Mouse (Mus musculus) CH12.LX (cell line): ENCODE results near the gene Abcc2. TPM values are rescaled to one million over a fixed set of nuclear protein-coding genes. Genes with fewer than 3 reads are reported as not detected.

Experiments used
- DNase-seq: peaks from one replicate; pipeline ENCODE4 v3.0.0-alpha.2; 2013; ENCODE audit errors: extremely low read depth
- H3K27ac ChIP-seq: 2 replicates; pipeline ENCODE4 v1.5.1; 2012; ENCODE audit warnings: low read depth, mild to moderate bottlenecking, control low read depth, moderate library complexity; ENCODE audit not compliant: insufficient read depth
- H3K27me3 ChIP-seq: replicated peaks from 2 replicates; pipeline ENCODE3; 2012; ENCODE audit warnings: inconsistent platforms
- H3K36me3 ChIP-seq, 2 experiments: replicated peaks in 1 of 2; 2 replicates each; pipeline versions ENCODE3 to v1.6.1; 2012; ENCODE audit warnings: inconsistent platforms in 1 of 2, low read length in 1 of 2, mild to moderate bottlenecking in 1 of 2, mixed read lengths in 1 of 2, moderate library complexity in 1 of 2; ENCODE audit not compliant: control insufficient read depth in 1 of 2, insufficient read depth in 1 of 2
- H3K4me1 ChIP-seq, 2 experiments: 2 replicates each; pipeline ENCODE4 v1.6.1; 2012; ENCODE audit warnings: inconsistent platforms in 1 of 2, moderate library complexity in 1 of 2; ENCODE audit not compliant: insufficient read depth in 2 of 2, control insufficient read depth in 1 of 2
- H3K4me2 ChIP-seq: 2 replicates; pipeline ENCODE4 v1.6.1; 2012; ENCODE audit warnings: low read depth, mild to moderate bottlenecking, control low read depth; ENCODE audit not compliant: poor library complexity, insufficient read depth, severe bottlenecking
- H3K4me3 ChIP-seq, 3 experiments: fragments of 150-350 bp in 1 of 3; sonication (generic) in 1 of 3; replicated peaks in 1 of 3; 2 replicates each; pipeline versions ENCODE3 to v1.5.1; 2011 to 2012; ENCODE audit warnings: low read depth in 2 of 3, low read length in 2 of 3, mild to moderate bottlenecking in 2 of 3, moderate library complexity in 2 of 3, control low read depth in 1 of 3, improper control_type of control experiment in 1 of 3, inconsistent platforms in 1 of 3, mixed read lengths in 1 of 3; ENCODE audit not compliant: poor library complexity in 1 of 3
- H3K79me2 ChIP-seq: replicated peaks from 2 replicates; pipeline ENCODE4 v1.6.1; 2012; ENCODE audit warnings: mild to moderate bottlenecking, moderate library complexity; ENCODE audit not compliant: control insufficient read depth, poor library complexity, insufficient read depth, severe bottlenecking; ENCODE audit errors: extremely low read depth
- H3K9ac ChIP-seq: 2 replicates; pipeline ENCODE4 v1.6.1; 2012; ENCODE audit warnings: low read depth, mild to moderate bottlenecking, control low read depth, moderate library complexity; ENCODE audit not compliant: insufficient read depth
- H3K9me3 ChIP-seq: replicated peaks from 2 replicates; pipeline ENCODE3; 2012; ENCODE audit warnings: low read length, inconsistent platforms, mixed read lengths
- BHLHE40 ChIP-seq: IDR thresholded peaks from 2 replicates; pipeline ENCODE4 v1.6.1; 2011; ENCODE audit warnings: mild to moderate bottlenecking, low read depth, low read length, improper control_type of control experiment
- CHD1 ChIP-seq: IDR thresholded peaks from 2 replicates; pipeline ENCODE4 v1.6.1; 2012; ENCODE audit warnings: low read depth, low read length, improper control_type of control experiment, inconsistent platforms
- CTCF ChIP-seq, 2 experiments: IDR thresholded peaks in 1 of 2; conservative IDR thresholded peaks in 1 of 2; 2 replicates each; pipeline ENCODE4 v1.5.1; 2011 to 2012; ENCODE audit warnings: low read depth in 2 of 2, low read length in 2 of 2, improper control_type of control experiment in 1 of 2, inconsistent platforms in 1 of 2, mild to moderate bottlenecking in 1 of 2, moderate library complexity in 1 of 2
- ELF1 ChIP-seq: IDR thresholded peaks from 2 replicates; pipeline ENCODE4 v1.6.1; 2014; ENCODE audit warnings: low read depth, mild to moderate bottlenecking, inconsistent platforms, low read length, improper control_type of control experiment
- EP300 ChIP-seq: IDR thresholded peaks from 2 replicates; pipeline ENCODE4 v1.6.1; 2011; ENCODE audit warnings: low read length, improper control_type of control experiment
- ETS1 ChIP-seq: conservative IDR thresholded peaks from 2 replicates; pipeline ENCODE4 v1.6.1; 2012; ENCODE audit warnings: low read depth, mild to moderate bottlenecking, inconsistent platforms, low read length, improper control_type of control experiment, moderate library complexity
- GABPA ChIP-seq: IDR thresholded peaks from 2 replicates; pipeline ENCODE4 v1.6.1; 2012; ENCODE audit warnings: low read depth, low read length, improper control_type of control experiment, inconsistent platforms; ENCODE audit not compliant: insufficient replicate concordance
- IRF4 ChIP-seq: IDR thresholded peaks from 2 replicates; pipeline ENCODE4 v1.6.1; 2014; ENCODE audit warnings: low read depth, mild to moderate bottlenecking, inconsistent platforms, low read length, improper control_type of control experiment
- MAX ChIP-seq: IDR thresholded peaks from 2 replicates; pipeline ENCODE4 v1.6.1; 2011; ENCODE audit warnings: low read length, improper control_type of control experiment
- MAZ ChIP-seq: IDR thresholded peaks from 2 replicates; pipeline ENCODE4 v1.6.1; 2012; ENCODE audit warnings: low read depth, mild to moderate bottlenecking, inconsistent platforms, low read length, improper control_type of control experiment, moderate library complexity
- MEF2A ChIP-seq: IDR thresholded peaks from 2 replicates; pipeline ENCODE4 v1.6.1; 2014; ENCODE audit warnings: low read depth, mild to moderate bottlenecking, inconsistent platforms, low read length, improper control_type of control experiment, borderline replicate concordance
- MXI1 ChIP-seq: IDR thresholded peaks from 2 replicates; pipeline ENCODE4 v1.6.1; 2011; ENCODE audit warnings: mild to moderate bottlenecking, low read depth, low read length, improper control_type of control experiment
- MYC ChIP-seq: IDR thresholded peaks from 2 replicates; pipeline ENCODE4 v1.6.1; 2011; ENCODE audit warnings: low read depth, mild to moderate bottlenecking, improper control_type of control experiment, low read length
- NELFE ChIP-seq: IDR thresholded peaks from 2 replicates; pipeline ENCODE4 v1.6.1; 2011; ENCODE audit warnings: low read depth, low read length, improper control_type of control experiment
- NRF1 ChIP-seq: IDR thresholded peaks from 2 replicates; pipeline ENCODE4 v1.6.1; 2014; ENCODE audit warnings: low read depth, mild to moderate bottlenecking, inconsistent platforms, low read length, improper control_type of control experiment, moderate library complexity
- POLR2A ChIP-seq: IDR thresholded peaks from 2 replicates; pipeline ENCODE4 v1.6.1; 2011; ENCODE audit warnings: low read depth, mild to moderate bottlenecking, improper control_type of control experiment, low read length
- RAD21 ChIP-seq: IDR thresholded peaks from 2 replicates; pipeline ENCODE4 v1.6.1; 2011; ENCODE audit warnings: low read depth, mild to moderate bottlenecking, low read length, improper control_type of control experiment, moderate library complexity
- SIN3A ChIP-seq: IDR thresholded peaks from 2 replicates; pipeline ENCODE4 v1.6.1; 2012; ENCODE audit warnings: low read length, improper control_type of control experiment, inconsistent platforms
- SMC3 ChIP-seq: IDR thresholded peaks from 2 replicates; pipeline ENCODE4 v1.6.1; 2011; ENCODE audit warnings: low read depth, low read length, improper control_type of control experiment
- USF2 ChIP-seq: conservative IDR thresholded peaks from 2 replicates; pipeline ENCODE4 v1.6.1; 2011; ENCODE audit warnings: low read depth, low read length, improper control_type of control experiment
- ZC3H11A ChIP-seq: IDR thresholded peaks from 2 replicates; pipeline ENCODE4 v1.6.1; 2012; ENCODE audit warnings: low read depth, mild to moderate bottlenecking, inconsistent platforms, low read length, improper control_type of control experiment
- ZKSCAN1 ChIP-seq: IDR thresholded peaks from 2 replicates; pipeline ENCODE4 v1.6.1; 2012; ENCODE audit warnings: low read depth, inconsistent platforms, low read length, improper control_type of control experiment, borderline replicate concordance
- ZMIZ1 ChIP-seq: IDR thresholded peaks from 2 replicates; pipeline ENCODE4 v1.6.1; 2012; ENCODE audit warnings: low read depth, mild to moderate bottlenecking, inconsistent platforms, low read length, improper control_type of control experiment
- dilution Hi-C: fragments of 300-500 bp; cut with MboI; formaldehyde crosslinking; loops from 2 replicates; pipeline ENCODE4 v1.14.3; 2020; ENCODE audit warnings: low sequenced_read_pairs; ENCODE audit not compliant: extremely low pct_unique_long_range_greater_than_20kb, extremely low pct_ligation_motif_present
- in situ Hi-C: fragments of 300-500 bp; cut with MboI; formaldehyde crosslinking; loops from 3 replicates; pipeline ENCODE4 v1.14.3; 2019; ENCODE audit warnings: low sequenced_read_pairs, low pct_ligation_motif_present, low pct_unique_long_range_greater_than_20kb, mixed read lengths
- polyA plus RNA-seq: library from polyadenylated mRNA; unstranded; fragments of >175 nt; gene quantifications from 2 replicates; pipeline ENCODE4 v1.2.1, GENCODE M21; 2012; ENCODE audit warnings: low read depth; ENCODE audit not compliant: insufficient read length
- total RNA-seq, 2 experiments: library from RNA; depleted of rRNA; stranded (reverse); fragments of 300-350 nt in 1 of 2; fragments of >200 nt in 1 of 2; gene quantifications; 2 replicates each; pipeline ENCODE4 v1.2.3; 2012 to 2014

The Abcc2 gene
- total and polyA plus RNA-seq, 3 experiments, result 0.08 to 0.39 (median 0.09) TPM

DNA sequence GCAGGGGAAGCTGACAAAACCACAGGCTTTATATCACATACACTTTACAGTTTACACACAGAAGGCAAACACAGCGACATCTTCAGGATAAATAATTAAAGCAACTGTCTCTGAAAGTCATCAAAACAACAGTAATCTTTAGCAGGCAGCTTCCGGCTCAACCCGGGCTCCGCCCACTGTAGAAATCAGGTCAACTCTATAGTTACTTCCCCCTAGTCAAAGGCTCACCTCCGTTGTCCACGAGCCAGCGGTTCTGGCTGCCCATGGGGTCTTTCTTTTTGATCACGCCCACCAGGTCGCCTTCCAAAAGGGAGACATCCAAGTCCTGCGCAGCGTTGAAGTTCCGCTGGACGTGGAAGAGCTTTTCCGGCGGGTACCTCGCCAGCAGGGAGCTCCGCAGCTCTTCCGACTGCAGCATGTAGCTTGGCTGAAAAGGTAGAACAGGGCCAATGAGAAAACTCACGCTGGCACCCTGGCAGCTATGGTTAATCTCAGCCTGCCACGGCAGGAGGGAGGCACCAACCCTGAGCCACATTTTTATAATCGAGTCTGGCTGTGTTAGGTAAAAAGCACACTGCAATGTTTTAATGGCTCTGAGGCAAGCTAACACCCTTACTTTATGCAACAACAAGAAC, 70.1 kb downstream of the Abcc2 start:
- TF ChIP-seq IRF4 (0 out of 2 replicates have a peak, but pooled peaks have one; percentile 4), ELF1 (peak; percentile 73), MAZ (no peak), EP300 (no peak), USF2 (no peak), GABPA (no peak), NELFE (peak; percentile 54; the same call in 1 of the 2 replicates), ETS1 (no peak), MXI1 (peak; percentile 58; the same call in 1 of the 2 replicates), ZC3H11A (no peak), RAD21 (no peak; the same call in 1 of the 2 replicates), POLR2A (peak; percentile 73), ZKSCAN1 (no peak), CTCF (conservative IDR thresholded peaks at IDR 0.05 in 1 of 2, IDR thresholded peaks at IDR 0.05 in 1 of 2; ENCODE audit: low read depth in 2 of 2, low read length in 2 of 2) (peak in 1 of 2 experiments; percentile 53; a peak in 2 of 4 replicates), CHD1 (no peak), ZMIZ1 (no peak), NRF1 (no peak), SMC3 (peak; percentile 29; the same call in 1 of the 2 replicates), SIN3A (no peak; the same call in 1 of the 2 replicates), BHLHE40 (no peak), MAX (no peak; the same call in 1 of the 2 replicates), MYC (no peak), MEF2A (0 out of 2 replicates have a peak, but pooled peaks have one; percentile 11)
- H3K4me3 ChIP-seq, result peak overlapping the region; percentile 10 to 55 (median 52)
- peak overlapping the region; percentile 98 for H3K4me2 ChIP-seq
- peaks cover 2 to 14% of the 10 kb centered on the region in 2 experiments; a peak in 3 of 4 replicates for H3K4me1 ChIP-seq
- H3K27ac ChIP-seq, result peak overlapping the region; percentile 60
- dilution Hi-C loops, result no loop called here
- no peaks in the 10 kb centered on the region for H3K27me3 ChIP-seq
- no peaks in the 10 kb centered on the region for H3K79me2 ChIP-seq
- peaks cover 14 to 66% of the 10 kb centered on the region in 2 experiments for H3K36me3 ChIP-seq
- no peaks in the 10 kb centered on the region for H3K9me3 ChIP-seq
- in situ Hi-C loops, result no loop called here
- peak overlapping the region; percentile 59 for H3K9ac ChIP-seq
- DNase-seq, result peak; percentile 84
